Mouse (Mus musculus) cerebellum, postnatal 14 days (tissue): ENCODE results near the gene Ptbp1.
A peak's percentile ranks its signal among the peaks of the same experiment; 100 is the strongest.

Experiments
- DNase-seq, 2 experiments: peaks; one replicate each; pipeline ENCODE4 v3.0.0; 2021; ENCODE audit warnings: mixed read lengths in 2 of 2

Ptbp1 gene

DNA sequence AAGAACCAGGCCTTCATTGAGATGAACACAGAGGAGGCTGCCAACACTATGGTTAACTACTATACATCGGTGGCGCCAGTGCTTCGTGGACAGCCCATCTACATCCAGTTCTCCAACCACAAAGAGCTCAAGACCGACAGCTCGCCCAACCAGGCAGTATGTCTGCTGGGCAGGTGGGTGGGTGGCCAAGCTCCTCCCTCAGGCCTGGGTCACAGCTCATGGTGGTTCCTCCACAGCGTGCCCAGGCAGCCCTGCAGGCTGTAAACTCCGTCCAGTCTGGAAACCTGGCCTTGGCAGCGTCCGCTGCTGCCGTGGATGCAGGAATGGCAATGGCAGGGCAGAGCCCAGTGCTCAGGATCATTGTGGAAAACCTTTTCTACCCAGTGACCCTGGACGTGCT lies 4.9 kb downstream of the Ptbp1 start:
- peak; percentile 47 to 57 for DNase-seq

DNA sequence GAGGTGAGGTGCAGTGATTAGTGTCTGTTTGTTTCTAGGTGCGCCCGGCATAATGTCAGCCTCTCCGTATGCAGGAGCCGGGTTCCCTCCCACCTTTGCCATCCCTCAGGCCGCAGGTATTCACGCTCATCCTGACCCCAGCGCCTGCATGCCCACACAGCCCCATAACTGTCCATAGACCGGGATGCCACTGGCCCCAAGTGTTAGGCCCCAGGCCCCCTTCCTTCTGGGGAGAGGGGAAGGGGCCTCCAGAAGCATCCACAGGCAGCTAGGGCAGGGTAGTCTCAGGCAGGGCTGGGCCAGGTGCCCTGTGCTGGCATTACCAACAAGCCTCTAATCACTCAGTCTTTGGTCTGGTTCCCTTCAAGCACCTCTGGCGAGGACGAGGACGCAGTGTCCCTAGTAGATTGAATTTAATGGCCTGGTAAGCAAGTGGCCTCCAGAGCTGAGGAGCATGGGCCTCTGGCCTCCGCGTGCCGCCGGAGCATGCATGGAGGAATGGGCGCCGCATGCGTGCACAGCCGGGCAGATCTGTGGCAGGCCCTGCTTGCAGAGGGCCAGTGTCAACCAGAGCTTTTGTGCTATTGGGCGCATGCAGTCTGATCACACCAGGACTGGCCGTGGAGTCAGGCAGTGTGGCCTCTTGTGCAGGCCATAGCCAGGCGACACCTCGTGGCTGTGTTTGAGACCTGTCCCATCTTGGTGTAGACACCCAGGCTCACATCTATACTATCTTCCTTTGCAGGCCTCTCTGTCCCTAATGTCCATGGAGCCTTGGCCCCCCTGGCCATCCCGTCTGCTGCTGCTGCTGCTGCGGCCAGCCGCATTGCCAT lies 6.1 kb downstream of the Ptbp1 start:
- DNase-seq, result peak in 1 of 2 experiments; percentile 37

DNA sequence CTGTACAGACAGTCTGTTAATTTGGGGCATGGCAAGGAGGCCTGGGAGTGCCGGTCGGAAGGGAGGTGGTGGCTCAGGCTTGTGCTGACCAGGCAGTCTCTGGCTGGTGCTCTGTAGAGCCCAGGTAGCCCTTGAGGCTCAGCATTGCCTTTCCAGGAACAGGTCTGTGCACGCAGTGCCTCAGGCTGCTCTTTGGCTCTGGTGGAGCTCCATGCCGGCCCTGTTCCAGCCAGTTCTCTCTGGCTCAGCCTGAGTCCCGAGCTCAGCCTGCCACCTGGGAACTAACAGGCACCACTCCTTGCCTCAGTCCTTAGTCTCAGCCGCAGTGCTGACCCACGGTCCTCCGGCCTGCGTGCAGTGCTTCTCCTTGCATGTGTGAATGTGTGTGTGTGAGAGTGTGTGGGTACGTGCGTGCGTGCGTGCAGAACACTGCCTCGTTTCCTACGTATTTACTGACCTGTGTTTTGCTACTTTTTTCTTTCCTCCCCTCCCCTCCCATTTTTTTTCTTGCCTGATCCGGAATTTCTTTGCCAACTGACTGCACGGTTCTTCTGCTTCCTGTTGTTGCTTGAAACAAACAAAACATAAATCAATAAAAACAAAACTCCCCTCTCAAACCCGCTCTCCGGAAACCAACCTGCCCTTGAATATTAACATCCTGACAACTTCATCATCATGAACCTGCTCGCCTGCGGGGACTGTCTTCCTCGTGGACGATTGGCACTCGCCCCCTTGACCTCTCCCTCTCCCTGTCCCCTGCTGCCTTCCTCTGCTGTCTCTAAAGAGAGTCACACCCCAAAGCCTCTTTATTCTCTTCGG lies 7.2 kb downstream of the Ptbp1 start:
- peak; percentile 78 to 83 for DNase-seq

DNA sequence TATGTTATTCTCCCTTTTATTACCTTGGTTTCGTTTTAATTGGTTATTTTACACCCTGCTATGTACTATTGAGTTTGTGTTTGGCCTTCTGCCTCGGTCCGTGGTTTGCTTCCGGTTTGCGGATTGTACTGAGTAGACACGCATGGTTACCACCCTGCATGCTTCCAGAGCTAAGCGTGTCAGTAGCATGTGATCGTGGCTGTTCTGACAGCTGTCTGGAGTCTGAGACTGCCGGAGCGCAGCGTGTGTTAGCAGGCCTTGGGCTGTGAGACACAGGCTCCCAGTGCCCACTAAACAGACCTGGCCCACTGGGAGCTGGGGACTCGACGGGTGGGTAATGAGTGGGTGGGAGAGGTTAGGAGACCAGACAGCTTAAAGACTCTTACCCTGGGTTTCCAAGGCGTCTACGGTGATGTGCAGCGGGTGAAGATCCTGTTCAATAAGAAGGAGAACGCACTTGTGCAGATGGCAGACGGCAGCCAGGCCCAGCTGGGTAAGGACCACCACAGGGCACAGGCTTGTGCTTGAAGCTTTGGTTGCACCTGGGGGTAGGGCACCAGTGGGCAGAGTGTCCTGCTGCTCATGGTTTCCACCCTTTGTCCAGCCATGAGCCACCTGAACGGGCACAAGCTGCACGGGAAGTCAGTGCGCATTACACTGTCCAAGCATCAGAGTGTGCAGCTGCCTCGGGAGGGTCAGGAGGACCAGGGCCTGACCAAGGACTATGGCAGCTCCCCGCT lies 8.0 kb downstream of the Ptbp1 start:
- peak; percentile 33 to 48 for DNase-seq

DNA sequence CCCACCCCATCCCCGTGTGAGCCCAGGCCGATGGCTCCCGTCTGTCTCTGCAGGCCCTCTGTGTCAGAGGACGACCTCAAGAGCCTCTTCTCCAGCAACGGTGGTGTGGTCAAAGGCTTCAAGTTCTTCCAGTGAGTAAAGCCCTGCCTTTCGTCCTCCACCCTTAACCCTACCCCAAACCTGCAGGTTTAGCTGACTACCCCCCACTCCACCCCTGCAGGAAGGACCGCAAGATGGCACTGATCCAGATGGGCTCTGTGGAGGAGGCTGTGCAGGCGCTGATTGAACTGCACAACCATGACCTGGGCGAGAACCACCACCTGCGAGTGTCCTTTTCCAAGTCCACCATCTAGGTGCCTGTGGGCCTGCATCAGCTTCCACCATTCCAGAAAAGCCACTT lies 8.7 kb downstream of the Ptbp1 start:
- DNase-seq, result peak; percentile 45 to 64

DNA sequence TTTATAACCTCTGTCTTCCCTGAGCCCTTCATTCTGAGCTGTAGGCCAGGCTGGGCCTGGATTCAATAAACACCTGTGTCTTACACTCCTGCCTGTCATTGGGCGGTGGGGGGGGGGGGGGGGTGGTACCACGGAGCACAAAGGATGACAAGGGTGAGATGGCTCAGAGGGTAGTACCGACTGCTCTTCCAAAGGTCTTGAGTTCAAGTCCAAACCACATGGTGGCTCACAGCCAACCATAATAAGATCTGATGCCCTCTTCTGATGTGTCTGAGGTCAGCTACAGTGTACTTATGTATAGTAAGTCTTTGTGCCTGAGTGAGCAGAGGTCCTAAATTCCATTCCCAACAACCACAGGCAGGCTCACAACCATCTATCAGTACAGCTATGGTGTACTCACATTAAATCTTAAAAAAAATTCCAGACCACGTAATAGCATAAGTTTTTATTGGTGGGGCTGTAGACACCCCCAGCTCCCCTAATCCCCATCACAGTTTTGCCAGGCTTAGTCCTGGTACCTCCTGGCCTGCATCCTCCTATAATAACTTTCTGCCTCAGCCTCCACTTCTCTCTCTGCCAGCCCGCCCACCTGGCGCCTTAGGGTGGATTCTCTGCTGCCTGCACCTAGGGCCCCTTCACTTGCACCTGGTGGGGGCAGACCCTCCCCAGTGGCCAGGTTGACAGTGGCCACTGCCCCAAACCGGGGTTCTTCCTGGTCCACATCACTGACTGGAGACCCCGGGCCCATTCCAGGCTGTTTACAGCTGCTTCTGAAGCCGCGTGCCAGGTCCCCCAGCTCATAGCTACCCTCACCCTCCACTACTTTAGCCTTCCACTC lies 10.3 kb downstream of the Ptbp1 start:
- no peak for DNase-seq

DNA sequence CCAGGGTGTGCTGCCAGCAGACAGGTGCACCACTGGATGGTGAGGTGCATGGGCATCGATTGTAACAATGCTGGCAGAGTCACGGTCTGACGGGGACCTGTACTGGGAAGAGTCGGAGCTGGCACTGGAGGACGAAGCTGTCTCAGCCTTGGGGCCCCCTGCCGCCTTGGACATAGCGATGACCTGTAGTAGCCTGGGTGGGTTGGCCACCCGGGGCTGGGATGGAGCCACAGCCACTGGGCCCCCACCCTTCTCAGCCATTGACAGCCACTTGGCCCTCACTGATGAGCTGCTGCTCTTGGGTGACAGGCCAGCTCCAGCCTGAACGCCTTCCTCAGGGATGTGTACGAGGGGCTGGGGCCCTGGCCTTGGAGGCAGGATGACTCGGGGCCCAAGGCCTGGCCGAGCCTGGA lies 11.0 kb downstream of the Ptbp1 start:
- peak; percentile 44 to 55 for DNase-seq

DNA sequence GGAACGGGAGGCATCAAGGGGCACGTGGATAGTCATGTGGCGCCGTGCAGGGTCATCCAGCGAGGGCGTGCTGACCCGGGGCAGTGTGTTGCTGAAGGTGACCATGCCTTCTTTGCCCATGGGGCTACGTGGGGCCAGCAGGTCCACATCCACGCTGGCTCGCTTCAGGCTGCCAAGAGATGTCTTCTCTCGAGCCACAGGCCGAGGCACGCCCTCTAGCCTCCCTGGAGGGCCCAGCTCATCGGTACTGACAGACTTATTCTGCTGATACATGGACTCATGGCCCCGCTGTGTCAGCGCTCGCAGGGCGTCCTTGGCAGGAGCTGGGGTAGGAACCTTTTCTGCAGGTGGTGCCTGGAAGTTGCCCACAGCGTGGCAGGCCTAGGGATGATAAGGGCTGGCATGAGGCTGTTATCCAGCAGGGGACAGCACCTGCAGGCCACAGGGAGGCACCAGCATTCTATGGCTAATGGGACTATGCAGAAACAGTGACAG lies 11.6 kb downstream of the Ptbp1 start:
- DNase-seq, result peak; percentile 48

- peak; percentile 14 to 29 for DNase-seq
Measured at GRCm38 (mm10) chr10:79866601-79867000, 12.4 kb downstream of the Ptbp1 start.

GRCm38 (mm10) chr10:79871845-79872244 lies 17.6 kb downstream of the Ptbp1 start:
- no peak for DNase-seq

GRCm38 (mm10) chr10:79872862-79873261 lies 18.6 kb downstream of the Ptbp1 start:
- DNase-seq, result peak; percentile 22 to 34

DNA sequence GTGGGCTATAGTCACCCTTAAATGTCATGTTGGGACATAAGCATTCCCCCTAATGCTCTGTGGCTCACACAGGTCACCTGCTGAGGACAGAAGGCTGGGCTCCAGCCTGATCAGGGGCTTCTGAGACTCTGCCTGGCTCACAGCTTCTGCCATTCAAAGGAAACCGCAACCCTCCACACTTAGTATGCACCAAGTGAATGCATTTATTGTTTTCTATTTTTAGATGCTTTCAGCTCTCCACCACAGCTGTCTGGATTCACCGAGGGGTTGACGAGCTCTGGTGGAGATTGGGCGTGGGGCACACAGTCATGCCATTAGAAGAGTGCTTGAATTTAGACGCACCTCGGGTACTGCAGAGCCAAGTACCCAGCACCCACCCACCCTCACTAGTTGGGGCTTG lies 19.1 kb downstream of the Ptbp1 start:
- no peak for DNase-seq

- DNase-seq, result peak in 1 of 2 experiments; percentile 22
Measured at GRCm38 (mm10) chr10:79873715-79874289, 19.6 kb downstream of the Ptbp1 start.

GRCm38 (mm10) chr10:79874290-79874862 lies 20.1 kb downstream of the Ptbp1 start, which contains the start of the genes Prtn3 and Plppr3:
Prtn3 (plus strand) TSS chr10:79874476.
Plppr3 (minus strand) TSS chr10:79874634.
- DNase-seq, result peak; percentile 78 to 80

DNA sequence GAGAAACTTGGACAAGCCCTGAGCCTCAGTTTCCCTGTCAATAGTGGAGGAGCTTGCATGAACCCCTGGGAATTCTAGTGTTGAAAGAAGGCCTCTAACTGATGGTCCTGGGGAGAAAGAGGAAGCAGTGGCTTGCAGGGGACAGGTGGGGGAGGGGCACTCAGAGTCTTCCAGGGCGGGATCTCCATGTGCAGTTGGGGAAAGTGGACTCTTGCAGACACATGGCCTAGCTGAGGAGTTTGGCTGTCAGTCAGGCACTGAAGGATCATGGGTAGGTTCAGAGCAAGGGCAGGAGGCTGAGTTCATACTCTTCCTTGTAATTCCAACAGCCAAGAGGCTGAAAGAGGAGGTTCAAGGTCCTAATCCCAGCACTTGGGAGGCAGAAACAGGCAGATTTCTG lies 22.9 kb downstream of the Ptbp1 start:
- DNase-seq, result no peak

DNA sequence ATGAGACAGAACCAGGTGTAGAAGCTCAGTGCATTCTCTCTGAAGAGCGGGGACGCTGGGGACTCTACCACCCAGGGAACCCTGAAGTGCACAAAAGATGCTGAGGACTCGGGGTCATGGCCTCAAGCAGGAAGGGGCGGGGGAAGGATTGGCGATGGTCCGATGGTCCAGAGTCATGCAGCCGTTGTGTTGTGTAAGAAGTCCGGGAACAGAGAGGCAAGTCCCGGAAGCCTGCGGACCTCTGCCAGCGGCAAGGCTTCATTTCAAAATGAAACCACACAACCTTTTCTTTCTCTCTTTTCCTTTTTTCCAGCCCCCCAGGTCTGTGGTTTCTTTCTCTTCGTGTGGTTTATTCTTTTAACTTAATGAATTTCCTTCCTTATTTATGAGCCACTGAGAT lies 23.5 kb downstream of the Ptbp1 start:
- no peak for DNase-seq

DNA sequence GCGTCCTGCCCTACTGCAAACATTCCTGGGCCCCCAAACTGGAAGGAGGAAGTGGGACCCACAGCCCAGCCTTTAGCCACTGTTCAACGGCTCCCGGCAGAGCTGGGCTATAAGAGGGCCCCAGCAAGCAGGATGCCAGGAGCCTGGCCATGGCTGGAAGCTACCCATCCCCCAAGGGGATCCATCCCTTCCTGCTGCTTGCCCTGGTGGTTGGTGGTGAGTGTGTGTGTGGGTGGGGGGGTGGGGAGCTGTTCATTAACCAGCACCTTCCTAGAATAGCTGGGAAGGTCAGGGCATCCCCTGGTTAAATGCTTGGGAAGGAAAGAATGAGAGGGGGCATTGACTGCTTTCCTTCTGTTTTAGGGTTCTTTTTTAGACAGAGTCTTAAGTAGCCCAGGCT lies 25.3 kb downstream of the Ptbp1 start:
- DNase-seq, result no peak

DNA sequence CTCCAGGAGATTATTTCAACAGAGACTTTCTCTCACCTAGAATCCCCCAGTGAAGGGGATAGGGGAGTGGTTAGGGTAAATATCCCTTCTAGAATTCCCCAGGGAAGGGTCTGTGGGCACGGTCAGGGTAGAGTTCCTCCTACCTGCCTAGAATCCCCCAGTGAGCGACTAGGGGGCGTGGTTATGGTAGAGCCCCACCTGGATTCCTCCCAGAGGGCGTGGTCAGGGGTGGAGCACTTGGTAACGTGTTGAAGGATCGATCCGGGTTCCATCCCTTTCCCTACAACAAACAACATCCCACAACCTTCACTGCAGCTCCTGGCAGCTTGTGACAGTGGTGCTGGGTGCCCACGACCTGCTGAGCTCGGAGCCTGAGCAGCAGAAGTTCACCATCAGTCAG lies 26.5 kb downstream of the Ptbp1 start:
- no peak for DNase-seq

- no peak for DNase-seq
Measured at GRCm38 (mm10) chr10:79881981-79882380, 27.8 kb downstream of the Ptbp1 start.

DNA sequence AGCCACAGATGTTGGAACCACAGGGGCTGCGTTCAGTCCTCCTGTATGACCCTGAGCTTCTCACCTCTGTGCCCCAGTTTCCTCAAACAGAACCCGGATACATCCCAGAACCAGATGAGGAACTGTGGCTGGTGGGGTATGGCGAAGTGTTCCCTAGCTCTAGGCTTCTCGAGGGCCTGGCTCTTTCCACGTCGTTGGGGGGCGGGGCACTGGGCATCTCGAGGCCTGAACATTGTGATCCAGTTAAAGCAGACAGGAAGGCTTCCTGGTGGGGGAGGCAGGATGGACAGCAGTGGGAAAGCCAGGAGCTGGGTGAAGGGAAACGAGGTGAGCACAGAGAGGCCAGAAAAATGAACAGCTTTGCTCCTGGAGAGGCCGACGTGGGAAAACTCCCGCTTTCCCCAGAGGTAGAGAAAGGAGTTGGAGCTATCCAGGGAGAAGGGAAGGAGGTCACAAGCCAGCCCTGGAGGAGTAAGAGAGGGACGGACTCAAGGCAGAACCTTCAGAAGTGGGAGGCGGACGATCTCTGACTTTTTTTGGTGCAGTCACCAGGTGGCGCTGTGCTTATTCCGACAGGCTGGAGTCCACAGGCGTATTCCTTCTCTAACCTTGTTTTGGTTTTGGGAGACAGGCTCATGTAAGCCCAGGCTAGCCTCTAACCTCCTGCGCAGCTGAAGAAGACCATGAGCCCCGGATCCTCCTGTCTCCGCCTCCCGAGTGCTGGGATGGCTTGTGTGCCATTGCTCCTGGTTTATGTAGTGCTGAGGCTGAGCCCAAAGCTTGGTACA lies 29.3 kb downstream of the Ptbp1 start:
- DNase-seq, result peak; percentile 87 to 93
